Mouse (Mus musculus): ENCODE data around the gene Piezo1.
"Not testable (repeated sequence)": the region's sequence is repeated elsewhere in the genome, so short reads cannot be mapped to it uniquely, and the experiment has no call there.

The Piezo1 gene

DNA sequence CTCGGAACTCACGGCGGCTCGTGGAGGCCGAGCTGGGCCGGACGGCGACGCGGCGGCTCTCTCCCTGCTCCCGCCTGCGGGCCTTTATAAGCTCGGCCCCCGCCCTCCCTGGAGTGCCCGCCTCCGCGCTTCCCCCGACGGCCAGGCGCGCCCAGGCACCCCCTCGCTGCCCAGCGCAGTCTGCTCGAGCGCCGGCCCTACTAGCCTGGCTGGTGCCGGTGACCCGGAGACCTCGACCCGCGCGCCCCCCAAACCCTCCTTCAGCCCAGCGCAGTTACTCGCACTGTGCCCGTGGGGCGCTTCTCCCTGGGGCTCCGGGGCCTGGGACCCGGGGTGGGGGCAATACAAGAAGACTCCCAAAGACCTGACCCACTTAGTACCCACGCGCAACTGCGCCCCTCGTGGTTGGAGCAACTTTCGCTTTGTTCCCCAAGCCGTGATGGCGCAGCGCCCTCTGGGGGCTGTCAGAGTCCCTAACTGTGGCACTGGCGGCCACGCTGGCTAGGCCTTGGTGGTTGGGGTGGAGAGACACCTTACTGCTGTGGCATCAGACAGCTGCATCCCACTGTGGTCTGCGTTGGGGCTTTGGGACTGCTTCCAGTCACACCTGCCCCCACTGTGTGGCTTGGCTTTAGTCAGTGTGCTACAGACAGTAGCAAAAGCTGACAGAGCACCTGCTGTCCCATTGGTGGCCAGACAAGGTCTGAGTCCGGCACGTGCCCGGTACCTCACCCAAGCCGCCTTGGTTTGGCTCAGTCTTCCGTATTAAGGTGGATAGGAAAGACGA, at the start of gene Piezo1:
Gene Piezo1, minus strand, starts transcription at position 65 of the 787 bp plus-strand sequence.
- DNase-seq (ENCODE audit: low spot score) = peak; percentile 82

DNA sequence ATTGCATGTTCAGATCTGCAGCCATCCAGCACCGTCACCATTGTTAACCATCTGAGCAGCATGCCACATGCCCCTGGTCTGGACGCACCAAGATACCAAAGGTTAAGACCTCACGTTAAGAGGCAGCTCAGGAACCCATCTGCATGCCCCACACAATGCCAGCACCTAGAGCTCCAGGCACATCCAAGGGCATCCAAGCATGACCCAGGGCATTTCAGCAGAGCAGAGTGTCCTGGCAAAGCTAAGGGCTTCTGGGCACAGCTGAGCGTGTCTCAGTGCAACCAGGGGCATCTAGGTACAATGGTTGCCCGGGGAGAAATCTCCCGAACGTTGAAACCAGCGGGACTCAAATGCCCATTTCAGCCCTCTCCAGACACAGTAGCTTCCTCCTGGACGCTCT, 49.5 kb upstream of the Piezo1 start:
- DNase-seq (ENCODE audit: low spot score) = no peak

DNA sequence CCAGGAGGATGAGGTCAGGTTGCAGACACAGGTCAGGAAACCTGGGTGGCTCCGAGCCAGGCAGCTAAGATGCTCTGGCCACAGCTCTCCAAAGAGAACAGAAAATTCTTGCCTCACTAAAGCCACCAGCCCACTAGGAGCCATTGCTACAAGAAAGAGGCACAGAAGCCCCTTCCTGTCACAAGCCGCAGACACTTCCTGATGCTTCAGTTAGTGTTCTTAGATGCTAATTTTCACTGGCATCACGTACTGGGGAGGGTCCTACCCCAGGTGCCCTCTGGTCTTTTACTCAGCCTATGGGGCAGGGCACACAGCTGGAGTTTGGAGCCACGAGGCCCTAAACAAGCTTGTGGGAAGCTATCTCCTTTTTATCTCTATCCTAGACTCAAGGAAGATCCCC, 44.9 kb upstream of the Piezo1 start:
- DNase-seq (ENCODE audit: low spot score) = no peak

DNA sequence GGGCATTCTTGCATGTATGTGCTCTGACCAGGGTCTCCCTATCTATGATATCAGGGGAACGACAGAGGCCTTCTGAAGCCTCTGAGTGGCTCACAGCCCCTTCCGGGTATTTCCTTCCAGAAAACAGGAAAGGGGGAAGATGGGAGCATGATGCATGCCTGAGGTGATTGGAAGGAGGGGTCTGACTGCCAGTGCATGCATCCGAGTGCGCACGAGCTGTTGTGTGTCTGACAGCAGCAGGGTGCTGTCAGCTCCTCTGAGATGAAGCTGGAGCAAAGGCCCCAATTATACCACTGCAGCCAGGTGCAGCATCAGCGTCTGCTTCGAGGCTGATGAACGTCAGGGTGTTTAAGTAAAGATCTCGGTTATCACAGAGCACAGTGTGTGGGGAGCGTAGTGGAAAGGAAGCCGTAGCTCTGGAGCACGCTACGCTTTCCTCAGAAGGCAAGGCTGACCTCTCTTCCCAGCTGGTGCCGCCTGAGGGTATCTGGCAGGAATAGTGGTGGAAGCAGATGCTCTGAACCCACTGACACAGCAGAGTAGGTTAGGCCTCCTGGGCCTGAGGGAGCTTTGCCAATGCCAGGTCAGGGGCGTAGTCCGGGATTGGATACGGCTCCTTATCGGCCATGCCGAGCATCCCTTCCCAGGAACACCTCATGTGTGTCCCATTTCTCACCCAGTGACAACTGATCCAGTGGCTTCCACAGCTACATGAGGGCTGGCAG, 42.8 kb upstream of the Piezo1 start:
- no peak for DNase-seq (ENCODE audit: low spot score)

DNA sequence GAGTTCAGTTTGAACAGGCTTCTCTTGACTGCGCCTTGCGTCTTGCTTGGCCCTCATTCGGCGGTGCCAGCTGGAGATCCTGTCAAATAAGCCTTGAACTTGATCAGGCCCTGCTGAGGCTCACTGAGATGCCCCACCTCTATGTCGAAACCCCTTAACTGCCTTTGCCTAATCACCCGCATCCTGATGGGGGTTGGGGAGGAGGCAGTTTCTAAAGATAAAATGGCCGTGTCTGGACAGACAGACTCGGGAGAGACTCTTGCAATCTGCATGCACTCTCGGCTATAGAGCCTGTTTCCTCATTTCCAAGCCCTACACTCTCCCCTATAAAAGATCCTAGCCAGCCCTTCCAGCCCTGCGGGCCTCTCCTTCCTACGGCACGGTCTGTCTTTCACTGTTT, 42.1 kb upstream of the Piezo1 start:
- DNase-seq (ENCODE audit: low spot score) = no peak

DNA sequence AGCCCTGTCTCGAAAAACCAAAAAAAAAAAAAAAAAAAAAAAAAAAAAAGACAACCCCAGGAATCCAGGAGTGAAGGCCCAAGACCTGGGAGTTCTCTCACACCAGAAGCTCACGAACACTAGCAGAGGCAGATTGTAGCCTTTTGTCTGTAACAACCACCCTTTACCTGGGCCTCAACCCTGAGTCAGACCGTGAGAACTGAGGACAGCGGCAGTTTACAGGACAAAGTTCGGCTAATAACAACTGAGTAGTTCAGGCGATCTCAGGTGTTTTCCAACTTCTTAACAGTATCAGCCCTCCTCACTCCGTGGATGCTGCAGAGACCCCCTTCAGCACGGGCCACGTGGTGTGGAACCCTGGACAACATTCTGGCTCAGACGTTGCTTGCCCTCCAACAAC, 35.6 kb upstream of the Piezo1 start:
- no peak for DNase-seq (ENCODE audit: low spot score)

DNA sequence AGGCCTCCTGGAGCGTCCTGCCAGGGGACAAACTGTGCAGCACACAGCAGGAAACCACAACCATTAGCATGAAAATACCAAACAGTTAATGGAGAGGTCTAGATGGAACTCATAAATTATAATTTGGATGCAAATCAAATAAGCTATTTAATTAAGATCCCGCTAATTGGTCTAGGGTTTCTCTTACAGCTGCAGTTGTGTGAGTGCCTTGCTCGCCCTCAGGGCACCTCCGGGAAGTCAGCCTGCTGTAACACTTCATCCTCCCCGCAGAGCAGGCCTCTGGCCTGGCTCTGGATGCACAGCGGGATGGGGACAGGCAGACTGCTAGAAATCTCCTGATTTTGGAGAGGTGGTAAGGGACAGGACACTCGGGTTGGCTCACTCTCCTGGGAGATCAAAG, 35.0 kb upstream of the Piezo1 start:
- DNase-seq (ENCODE audit: low spot score) = no peak

DNA sequence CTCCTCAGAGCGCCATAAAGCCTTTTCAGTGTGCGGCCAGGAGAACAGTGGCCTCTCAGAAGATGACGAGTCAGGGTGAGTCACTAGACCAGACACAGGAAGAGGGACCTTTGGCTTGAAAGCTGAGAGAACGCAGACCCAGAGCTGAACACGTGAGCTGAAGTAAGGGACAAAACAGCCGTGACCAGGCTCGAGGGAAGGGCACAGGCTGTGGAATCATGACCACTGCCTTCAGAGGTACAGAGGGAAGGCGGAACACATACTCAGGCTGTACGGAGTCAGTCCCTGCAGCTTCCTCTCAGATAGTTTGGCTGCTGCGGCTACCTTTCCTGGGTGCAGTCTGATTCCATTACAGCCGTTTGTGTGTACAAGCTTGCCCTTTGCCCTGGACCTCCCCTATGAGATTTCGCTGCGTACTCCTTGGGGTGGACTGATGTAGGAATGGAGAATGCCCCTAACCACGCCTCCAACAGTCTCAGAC, 34.3 kb upstream of the Piezo1 start:
- DNase-seq (ENCODE audit: low spot score) = no peak

DNA sequence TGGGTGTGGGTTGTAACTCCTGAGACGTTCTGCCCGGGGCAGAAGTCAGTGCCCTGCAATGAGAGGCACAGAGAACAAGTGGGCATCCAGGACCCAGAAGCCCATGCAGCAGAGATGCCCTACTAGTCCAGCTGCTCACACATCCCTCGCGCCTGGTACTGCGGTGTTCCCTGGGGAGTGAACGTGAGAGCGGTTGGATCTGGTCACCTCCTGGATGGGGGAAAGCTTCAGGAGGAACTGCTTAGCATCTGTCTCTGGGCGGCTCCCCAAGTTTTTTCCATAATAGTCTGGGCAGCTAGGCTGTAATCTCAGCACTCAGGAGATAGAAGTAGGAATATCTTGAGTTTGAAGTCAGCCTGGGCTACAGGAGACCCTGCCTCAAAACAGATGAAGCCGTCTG, 33.9 kb upstream of the Piezo1 start:
- DNase-seq (ENCODE audit: low spot score) = no peak

DNA sequence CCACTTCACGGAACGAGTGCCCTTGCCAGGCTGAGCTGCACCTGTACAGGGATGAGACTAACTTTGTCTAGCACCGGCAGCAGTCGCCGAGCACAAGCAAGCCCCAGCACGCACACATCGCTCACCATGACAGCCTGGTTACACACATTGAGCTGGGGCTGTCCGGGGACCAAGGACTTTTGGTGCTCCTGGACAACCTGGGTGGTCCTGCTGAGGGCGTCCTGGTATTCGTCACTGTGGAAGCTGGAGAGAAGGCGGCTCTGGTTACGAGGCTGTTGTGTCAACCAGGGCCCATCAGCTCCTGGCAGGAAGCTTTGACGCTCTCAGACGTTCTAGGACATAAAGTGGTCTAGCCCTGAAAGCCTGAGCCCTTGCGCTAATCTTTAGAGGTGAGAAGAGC, 29.8 kb upstream of the Piezo1 start:
- no peak for DNase-seq (ENCODE audit: low spot score)

DNA sequence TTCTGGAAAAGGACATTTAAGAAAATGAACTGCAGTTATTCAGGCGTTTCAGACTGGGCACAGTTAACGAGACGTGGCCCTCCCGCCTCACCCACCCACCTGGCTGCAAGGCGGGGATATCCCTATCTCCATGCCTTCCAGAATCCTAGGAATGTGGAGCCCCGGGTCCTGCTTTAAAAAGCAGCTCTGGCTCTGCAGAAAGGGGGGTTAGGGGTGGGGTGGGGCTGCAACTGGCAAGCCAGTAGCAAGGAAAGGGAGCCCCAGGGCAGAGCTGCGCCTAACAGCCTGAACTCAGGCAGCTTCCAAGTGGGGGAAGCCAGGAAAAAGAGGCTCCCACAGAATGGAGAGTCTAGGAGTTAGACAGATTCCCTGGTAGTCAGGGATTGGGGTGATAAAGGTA, 28.1 kb upstream of the Piezo1 start:
- no peak for DNase-seq (ENCODE audit: low spot score)

DNA sequence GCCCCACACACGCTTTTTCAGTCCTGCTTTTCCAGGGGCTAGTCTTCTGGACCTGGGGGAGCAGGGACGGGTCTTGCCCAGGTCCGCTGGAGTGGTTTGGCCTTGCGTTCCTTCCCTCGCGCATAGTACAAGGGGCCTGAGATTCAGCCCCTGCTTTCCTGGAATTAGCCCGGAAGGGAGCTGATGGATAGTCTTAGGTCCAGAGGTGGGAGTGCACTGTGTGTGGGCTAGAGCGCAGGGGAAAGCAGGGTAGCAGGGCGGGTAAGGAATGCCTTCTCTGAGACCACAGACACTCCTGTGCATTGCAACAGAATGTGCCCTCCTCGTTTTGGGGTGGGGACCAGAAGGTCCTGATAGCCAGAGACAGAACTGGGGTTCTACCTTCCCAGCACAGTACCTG, 26.0 kb upstream of the Piezo1 start:
- DNase-seq (ENCODE audit: low spot score) = no peak

DNA sequence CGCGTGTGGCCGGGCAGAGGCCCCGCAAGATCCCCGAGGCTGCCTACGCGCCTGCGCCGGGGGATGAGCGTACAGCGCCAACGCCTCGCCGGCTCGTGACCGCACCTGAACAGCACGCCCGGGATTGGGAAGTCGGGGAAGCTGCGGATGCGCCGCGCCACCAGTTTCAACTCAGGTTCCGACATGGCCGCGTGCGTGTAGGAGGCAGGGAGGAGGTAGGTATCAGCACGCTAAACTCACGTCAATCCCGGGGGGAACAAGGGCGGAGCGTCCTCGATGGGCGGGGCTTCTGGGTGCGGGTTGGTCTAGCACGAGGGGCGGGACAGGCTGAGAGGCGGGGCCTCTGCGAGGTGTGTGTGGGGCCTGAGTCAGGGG, 25.5 kb upstream of the Piezo1 start, which contains the start of gene Aprt:
Gene Aprt, minus strand, starts transcription at position 262 of the 375 bp plus-strand sequence.
- peak; percentile 73 for DNase-seq (ENCODE audit: low spot score)

DNA sequence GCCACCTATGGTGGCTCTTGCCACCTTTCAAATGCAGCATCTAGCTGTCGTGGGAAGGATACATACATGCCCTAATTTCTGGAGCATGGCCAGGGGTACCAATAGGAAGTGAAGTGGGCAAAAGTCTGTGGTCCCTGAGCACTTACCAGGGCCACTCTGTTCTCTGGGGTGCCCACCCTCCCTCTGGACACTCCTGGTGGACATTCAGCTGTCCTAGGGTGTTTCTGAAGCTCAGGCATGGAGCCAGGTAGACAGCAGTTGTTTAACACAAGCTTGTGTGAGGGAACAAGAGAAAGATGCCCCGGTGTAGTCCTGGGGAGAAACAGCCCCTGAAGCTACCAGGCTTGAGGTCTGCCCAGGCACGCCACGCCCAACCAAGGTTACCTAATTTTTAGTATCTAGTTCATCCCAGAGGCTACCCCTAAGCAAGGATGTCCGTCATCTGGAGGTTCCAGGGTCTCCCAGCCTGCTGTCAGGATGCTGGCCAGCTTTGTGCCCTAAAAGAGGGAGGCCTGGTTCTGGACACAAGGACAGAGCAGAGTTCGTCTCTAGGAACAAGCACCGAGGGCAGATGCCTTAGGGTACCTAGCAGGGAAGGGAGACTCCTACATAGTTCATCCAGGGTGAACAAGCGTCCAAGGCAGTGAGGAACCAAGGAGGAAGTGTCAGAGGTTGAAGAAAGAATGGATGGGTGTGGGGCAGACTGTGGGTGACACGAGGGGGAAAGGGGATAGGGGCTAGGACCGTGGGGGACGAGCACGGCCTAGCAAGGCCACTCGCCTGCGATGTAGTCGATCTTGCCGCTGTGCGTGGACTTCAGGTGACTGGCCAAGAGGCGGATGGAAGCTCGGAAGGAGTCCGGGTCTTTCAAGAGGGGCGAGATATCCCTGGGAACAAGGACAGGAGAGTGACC, 24.9 kb upstream of the Piezo1 start:
- DNase-seq (ENCODE audit: low spot score) = no peak

DNA sequence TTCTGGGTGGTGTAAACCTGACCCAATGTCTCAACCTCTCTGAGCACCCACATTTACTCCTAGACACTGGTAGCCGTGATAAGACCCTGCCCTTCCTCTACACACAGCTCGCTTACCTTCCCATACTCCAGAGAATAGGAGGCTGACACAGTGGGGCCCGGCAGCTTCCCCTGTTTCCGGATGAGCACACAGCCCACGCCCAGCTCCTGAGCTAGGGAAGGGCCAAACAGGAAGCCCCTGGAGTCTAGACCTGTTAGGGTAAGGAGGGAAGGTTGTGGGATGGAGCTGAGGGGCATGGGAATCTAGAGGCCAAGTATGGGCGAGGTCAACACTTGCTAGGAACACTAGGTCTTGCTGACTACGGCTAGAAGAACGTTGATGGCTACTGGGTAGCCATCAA, 24.2 kb upstream of the Piezo1 start:
- no peak for DNase-seq (ENCODE audit: low spot score)

DNA sequence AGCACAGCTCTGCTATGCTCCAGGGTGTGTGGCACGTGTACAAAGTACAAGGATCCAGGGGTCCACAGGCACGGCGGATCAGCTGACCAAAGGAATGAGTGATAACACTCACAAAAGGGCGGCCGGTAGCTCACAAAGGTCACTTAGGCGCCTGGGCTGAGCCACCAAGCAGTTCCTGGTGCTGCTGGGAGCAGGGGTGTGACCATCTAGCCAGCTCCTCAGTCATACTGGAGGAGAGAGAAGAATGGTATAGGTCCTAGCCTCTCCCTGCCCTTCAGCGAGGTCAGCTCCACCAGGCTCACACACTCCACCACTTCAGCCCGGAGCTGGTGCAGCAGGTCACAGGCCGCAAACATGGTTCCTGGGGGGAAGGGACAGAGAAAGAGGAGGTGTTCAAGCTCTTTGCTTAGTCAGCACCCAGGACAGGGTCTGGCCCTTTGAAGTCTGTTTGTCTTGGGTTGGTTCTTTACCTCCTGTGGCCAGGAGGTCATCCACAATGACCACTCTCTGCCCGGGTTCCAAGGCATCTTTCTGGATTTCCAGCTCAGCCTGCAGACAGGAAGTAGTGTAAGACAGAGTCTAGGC, 23.6 kb upstream of the Piezo1 start:
- no peak for DNase-seq (ENCODE audit: low spot score)

DNA sequence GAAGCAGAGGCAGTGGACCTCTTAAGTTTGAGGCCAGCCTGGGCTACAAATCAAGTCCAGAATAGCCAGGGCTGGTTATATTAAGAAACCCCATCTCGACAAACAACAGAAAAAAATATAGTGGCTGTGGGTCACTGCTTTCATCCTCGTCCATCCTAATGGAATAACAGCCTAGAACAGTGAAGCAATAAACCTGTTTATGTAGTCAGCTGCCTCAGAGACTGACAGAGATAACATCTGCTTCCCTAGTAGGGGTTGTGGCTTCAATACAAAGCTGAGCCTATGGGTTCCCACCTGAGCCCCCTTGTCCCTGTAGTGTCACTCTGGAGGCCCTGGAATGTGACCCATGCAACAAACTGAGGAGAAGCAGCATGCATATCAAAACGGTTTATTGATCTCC, 23.1 kb upstream of the Piezo1 start:
- DNase-seq (ENCODE audit: low spot score) = no peak

DNA sequence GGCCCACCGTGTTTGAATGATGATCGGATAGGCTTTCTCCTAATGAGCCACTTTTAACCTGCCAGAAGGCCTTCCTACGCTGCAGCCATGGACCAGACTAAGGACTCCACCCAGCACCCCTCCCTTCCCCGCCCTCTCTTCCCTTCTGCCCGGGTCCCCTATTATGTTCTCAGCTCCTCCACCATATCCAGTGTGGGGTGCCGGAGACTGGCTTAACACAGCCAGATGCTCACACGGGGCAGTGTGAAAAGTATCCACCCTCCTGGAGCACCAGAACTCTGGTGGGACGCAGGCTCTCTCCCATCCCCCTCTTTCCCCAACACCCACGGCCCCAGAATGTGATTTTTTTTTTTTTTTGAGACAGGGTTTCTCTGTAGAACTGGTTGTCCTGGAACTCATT, 22.4 kb upstream of the Piezo1 start:
- DNase-seq (ENCODE audit: low spot score) = no peak

DNA sequence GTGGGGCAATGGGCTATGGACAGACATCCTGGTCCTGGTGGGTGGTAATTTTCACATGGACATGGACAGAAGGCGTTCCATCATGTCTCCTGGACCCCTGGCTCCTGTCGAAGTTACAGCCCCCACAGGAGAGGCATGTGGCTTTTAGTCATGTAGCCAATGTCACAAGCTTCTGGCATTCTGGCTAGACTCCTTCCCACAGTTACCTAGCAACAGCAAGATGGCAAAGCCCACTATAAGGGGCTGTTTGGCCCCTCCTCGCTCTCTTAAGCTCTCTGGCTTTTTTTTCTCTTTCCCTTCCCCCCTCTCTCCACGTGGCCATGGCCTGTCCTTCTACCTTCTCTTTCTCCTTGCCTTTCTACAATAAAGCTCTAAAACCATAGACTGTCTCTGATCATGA, 22.0 kb upstream of the Piezo1 start:
- DNase-seq (ENCODE audit: low spot score) = not testable (repeated sequence)

DNA sequence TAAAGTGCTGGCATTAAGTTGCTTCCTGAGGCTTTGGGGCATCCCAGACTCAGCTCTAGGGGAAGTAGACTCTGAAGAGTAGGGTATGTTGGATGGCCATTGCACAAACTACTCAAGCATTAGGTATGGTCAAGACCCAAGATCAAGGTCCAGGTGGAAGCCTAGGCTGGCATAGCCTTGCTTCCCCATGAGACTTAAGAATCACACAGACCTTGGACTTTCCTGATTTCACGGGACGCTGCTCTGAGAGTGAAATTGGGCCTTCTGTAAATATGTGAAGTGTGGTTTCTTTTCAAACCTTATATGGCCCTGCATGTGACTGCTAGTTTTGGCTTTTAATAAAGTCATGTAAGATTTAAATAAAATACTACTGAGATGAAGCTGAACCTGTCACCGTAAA, 21.6 kb upstream of the Piezo1 start:
- DNase-seq (ENCODE audit: low spot score) = no peak

DNA sequence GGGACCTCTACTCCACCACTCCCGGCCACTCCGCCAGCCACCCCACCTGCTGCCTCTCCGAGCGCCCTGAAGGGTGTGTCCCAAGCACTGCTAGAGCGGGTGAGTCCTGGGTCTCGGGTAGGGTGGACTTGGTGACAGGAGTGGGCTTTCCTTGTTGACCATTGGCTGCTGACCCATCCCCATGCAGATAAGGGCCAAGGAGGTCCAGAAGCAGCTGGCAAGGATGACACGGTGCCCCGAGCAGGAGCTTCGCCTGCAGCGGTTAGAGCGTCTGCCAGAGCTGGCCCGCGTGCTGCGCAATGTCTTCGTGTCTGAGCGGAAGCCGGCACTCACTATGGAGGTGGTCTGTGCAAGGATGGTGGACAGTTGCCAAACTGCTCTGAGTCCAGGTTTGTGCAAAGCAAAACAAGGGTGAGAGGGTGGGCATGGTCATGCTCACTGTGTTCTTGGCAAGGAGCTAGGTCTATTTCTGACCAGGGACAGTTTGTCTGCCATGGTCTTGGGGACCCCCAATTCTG, 20.7 kb upstream of the Piezo1 start:
- DNase-seq (ENCODE audit: low spot score) = no peak

DNA sequence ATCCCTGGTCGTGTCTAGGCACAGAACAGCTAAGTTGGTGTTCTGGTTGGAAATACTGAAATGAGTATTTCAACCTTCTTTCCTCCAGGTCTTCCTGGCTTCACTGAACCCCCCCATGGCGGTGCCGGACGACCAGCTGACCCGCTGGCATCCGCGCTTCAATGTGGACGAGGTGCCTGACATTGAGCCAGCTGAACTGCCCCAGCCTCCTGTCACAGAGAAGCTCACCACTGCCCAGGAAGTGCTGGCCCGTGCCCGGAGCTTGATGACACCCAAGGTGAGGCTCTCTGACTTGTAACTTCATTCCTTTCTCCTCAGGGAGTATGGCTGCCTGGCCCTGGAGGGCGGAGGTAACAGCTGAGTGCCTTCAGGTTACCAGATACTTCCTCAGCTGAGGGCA, 20.0 kb upstream of the Piezo1 start:
- DNase-seq (ENCODE audit: low spot score) = no peak
